In the genomic region with DNA sequence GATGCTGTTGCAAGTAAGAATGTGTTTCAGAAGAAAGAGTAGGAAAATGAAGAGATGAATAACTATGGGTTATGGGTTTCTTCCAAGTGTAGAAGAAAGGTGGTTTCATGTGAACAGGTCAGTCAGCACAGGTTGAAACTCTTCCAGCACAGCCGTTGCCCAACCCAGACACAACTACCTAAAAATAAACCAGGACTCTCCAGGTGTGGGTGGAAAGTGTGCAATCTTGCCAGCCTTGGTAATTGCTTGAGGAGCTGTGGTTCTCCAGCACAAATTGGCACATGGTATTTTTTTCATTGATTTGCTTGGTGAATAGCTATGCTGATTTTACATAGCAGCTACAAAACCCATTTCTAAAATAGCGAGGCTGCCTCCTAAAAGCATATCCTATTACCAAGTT, we compare ENCODE assay signal across 17 mouse cellular contexts.
"Had no signal": no experiment of that assay in that cellular context is flagged by ENCODE, and none has a peak within 500 bp of the region (broad histone marks: within the 10 kb centered on the region; RNA-seq: fewer than 3 reads in every experiment).

No protein-coding gene starts in this region.

- H3K36me3 ChIP-seq: liver, embryonic 15.5 days; lung, embryonic 15.5 days; midbrain, embryonic 12.5 days; neural tube, embryonic 13.5 days had no signal

- DNase-seq: kidney, adult 11 months; kidney, adult 9 months; kidney, postnatal 14 days; kidney, postnatal 4 days; left cerebral cortex, postnatal 4 days; lung, postnatal 10 days; lung, postnatal 4 days; retina, postnatal 1 day; right cerebral cortex, postnatal 25 days; thymus, adult 18-20 months; thymus, postnatal 36 days had no signal

- H3K4me2 ChIP-seq: liver, embryonic 15.5 days; lung, embryonic 15.5 days; midbrain, embryonic 12.5 days; neural tube, embryonic 13.5 days had no signal

- H3K4me1 ChIP-seq: liver, embryonic 15.5 days; lung, embryonic 15.5 days had no signal

- H3K9ac ChIP-seq: liver, embryonic 15.5 days; lung, embryonic 15.5 days; midbrain, embryonic 12.5 days; neural tube, embryonic 13.5 days had no signal

- H3K9me3 ChIP-seq: liver, embryonic 15.5 days; lung, embryonic 15.5 days; midbrain, embryonic 12.5 days; neural tube, embryonic 13.5 days had no signal

- H3K27me3 ChIP-seq: lung, embryonic 15.5 days; midbrain, embryonic 12.5 days; neural tube, embryonic 13.5 days had no signal

- H3K4me3 ChIP-seq: liver, embryonic 15.5 days; lung, embryonic 15.5 days; midbrain, embryonic 12.5 days; myocyte; neural tube, embryonic 13.5 days had no signal

- ATAC-seq: midbrain, embryonic 16.5 days had no signal

- H3K27ac ChIP-seq: liver, embryonic 15.5 days; lung, embryonic 15.5 days; midbrain, embryonic 12.5 days; neural tube, embryonic 13.5 days had no signal
